Mouse (Mus musculus): ENCODE measurements around the gene Trub1.

The Trub1 gene

DNA sequence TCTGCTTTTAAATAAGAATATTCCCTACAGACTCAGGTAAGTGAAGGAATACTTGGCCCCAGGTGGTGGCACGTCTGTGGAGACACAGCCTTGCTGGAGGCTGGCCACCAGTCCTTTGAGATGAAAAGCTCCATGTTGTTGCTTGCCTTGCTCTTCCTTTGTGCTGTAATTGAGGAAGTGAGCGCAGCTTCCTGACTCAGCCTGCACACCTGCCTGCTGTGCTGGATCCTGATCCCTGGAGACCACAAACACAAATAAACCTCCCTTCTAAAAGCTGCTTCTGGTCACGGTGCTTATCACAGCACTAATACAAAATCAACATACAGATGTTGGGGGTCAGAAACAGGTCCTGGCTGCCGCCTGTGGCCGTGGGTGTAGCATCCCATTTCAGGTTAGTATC lies 41.3 kb downstream of the Trub1 start:
- DNase-seq (ENCODE audit: low read depth, low spot score): no peak

DNA sequence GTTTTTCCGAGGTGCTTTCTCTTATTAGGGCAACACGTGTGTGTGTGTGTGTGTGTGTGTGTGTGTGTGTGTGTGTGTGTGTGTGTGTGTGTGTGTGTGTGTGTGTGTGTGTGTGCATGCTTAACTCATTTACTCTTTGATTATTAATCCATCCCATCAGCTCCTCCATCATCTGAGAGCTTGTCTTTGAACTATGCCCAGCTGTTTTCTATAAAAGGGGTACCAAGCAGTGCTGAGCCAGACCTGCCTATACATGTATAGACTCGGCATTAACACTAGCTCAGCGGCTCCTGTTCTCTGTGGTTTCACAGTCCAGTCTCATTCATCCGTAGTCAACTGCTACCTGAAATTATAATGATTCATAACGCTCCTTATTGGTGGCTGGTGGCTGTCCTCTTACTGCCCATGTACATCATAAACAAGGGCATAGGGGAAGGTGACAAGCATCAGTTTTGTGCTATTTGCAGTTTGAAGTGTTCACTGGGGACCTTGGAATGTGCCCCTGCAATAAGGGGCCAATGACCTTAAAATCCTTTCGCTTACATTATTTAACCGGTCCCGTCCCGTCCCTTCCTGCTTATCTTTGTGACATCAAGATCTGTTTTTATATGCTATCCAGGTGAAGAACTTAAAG lies 45.5 kb downstream of the Trub1 start:
- DNase-seq (ENCODE audit: low read depth, low spot score): peak; percentile 65

DNA sequence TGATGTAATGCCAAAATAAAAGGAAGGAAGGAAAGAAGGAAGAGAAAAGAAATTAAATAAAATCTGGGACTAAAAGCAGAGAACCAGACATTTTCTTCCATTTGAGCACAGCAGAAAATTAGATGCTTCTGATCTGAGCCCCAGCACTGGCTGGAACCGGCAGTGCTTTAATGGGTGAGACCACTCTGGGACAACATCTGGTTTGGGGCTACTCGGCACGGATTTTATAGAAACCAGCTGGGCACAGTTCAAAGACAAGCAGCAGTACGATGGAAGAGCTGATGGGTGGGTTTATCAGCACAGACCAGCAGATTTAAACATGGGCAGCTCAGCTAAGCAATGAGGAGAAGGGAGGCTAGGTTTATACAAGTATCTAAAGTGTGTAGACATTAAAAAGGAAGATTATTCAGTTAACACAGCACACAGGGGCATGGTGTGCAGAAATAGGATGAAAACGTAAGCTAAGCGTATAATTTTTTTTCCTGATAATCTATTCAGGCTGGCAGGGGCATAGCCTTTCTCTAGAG lies 46.2 kb downstream of the Trub1 start:
- DNase-seq (ENCODE audit: low read depth, low spot score): peak; percentile 81

DNA sequence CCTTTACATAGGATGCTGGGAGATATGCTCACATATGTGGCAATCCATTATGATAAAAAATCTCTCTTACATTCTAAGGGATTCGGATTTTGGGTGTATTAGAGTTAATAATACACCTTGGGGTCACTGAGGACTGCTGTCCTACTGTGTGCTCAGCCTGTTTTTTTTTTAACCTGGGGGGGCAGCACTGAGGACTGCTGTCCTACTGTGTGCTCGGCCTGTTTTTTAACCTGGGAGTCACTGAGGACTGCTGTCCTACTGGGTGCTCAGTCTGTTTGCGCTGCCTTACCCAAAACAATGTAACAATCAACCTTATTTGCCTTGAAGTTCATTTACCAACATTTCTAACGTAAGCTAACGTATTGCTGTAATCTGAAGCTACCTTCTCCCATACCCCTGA lies 47.5 kb downstream of the Trub1 start:
- no peak for DNase-seq (ENCODE audit: low read depth, low spot score)

DNA sequence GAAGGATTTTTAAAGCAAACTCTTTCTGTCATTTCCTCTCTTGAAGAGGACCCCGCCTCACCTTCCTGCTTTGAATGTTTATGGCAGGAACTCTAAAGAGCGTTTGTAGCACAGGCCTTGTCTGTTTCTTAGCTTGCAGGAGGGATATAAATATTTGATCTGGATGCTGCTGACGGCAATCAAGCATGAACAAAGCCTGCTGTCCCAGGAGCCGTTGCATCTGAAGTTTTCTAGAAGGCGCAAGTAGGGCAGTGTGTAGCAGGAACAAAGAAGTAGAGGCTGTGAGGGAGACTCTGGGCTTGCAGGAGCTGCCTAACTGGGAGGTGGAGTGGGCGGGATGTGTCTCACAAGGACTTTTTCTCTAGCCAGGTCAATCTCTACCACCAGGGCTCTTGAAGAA lies 50.4 kb downstream of the Trub1 start:
- DNase-seq (ENCODE audit: low read depth, low spot score): no peak

DNA sequence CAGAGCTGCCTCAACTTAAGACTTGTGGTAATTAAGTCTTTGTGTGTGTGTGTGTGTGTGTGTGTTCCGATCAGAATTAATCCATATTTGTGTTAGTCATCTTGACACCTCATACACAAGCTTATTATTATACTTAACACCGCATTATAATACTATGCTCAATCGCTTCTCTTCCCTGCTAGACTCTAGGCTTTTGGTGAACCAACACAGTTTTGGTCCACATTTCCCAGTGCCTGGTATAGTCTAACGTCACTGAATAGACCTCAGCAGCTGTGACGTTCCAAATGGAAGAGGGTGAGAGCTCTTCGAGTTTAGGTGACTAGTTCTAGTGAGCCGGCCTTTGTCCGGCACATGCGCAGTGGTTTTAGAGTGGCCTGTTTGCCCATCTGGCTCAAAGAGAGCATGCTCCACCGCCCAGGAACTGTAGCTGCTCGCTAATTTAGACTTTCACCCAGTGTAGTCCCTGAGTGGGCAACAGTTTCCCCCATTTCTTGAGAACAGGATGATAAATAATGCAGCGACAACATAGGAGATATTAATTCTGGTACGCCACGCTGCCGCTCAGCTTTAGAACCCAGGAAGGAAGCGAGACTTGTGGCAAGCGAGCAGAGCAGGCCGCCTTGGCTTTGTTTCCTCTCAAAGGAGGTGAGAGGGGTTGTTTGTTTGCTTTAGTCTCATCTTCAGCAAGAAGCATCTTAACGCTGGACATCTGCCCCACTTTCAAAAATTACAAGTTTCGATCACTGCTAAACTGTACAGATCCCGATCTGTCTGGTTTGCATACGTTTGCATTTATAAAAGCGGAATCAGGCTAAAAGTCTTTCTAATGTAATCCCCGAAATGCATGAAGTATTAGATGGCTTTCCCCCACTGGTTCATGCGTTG lies 52.6 kb downstream of the Trub1 start:
- no peak for DNase-seq (ENCODE audit: low read depth, low spot score)

DNA sequence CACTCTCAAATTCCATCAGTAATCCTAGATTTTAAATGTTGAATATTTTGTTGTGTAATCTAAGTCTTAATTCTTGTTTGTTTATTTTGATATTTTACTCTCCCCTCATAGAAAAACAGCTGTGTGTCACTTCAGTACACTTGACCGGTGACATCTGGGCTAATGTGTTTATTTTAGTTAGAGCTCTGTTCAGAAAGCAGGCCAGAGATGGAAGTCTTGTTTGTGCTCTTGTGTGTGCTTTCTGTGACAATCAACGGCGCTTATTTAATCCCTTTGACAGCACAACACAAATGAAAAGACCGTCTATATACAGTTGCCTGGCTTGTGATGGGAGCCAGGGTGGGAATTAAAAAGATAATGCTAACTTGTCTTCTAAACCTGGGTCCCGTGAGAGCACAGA lies 53.9 kb downstream of the Trub1 start:
- no peak for DNase-seq (ENCODE audit: low read depth, low spot score)

DNA sequence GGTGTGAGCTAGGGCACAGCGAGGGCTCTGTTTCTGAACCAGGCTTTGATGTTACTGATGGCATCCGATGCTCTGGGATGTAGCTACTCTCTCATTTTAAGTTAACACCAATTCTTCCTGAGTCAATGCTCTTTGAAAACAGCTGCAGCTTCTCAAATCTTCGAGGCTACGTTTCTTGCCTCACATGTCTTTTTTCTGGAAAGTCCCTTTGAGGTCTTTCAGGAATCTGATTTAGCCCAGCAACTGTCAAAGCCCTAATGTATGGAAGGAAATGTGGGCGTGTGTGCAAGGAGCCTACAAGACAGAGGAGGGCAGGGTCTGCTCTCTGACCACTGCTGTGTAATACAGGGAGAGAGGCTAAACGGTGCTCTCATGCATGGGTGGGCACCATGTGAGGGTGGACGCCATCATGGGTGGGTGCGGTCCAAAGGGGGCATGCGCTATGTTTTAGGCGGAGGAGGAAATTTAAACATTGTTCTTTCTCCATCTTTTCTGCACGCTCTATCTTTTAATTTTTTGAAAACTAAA lies 55.6 kb downstream of the Trub1 start:
- DNase-seq (ENCODE audit: low read depth, low spot score): no peak

DNA sequence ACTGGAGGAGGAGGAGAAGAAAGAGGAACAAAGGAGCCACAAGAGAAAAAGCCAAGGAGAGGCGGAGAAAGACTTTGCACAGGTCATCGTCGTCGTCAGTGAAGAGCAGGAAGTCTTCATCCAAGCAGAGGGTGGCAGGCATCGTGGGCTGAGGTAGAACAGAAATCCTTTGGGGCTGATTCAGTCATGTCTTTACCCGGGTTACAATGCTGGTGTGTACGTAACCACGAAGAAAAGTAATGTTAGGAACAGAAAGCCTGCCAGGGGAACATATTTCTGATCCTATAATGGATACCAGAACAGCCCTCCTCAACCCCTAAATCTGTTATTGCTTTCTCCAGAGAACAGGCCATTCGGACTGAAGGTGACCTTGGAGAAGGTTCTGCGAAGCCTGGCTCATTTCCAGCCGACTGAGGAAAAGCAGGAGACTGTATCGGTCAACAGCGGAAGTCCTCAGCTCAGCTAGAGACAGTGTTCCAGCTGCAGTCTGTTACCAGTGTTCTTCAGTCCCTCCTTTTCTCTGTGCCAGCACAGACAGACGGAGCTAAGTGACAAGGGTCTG lies 57.1 kb downstream of the Trub1 start:
- no peak for DNase-seq (ENCODE audit: low read depth, low spot score)

DNA sequence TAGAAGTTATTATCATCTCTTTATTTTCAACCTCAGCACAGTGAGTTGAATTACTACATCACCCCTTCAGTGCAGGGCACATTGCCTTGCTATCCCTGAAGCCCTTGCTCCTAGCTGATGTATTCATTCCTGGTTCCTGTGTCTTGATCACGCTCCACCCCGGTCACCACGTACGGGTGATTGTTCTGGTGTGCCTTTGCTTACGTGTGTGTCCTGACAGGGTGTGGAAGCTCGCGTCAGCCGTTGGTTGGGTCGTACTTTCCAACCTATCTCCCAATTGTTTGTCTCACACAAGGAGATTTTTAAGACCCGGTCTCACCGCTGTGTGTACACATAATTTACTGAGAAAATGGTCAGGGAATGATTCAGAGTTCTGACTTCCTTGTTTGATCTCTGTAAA lies 58.1 kb downstream of the Trub1 start:
- no peak for DNase-seq (ENCODE audit: low read depth, low spot score)

DNA sequence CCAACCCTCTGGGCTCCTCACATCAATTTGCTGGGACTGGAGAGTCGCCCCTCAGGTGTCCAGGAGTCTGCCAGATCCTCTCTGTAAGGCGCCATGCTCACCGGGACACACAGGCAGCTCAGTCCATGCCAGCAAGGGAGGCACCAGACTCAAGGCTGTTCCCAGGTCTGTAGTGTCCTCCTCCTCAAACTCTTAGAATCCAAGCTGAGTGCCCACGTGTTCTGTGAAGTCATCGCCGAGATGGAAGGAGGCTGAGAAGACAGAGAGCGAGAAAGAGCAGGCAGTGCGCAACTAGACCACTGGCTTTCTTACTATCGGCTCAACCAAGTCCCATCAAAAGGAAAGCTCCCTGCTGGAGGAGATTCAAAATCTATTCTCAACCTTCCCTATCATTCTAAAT lies 60.4 kb downstream of the Trub1 start:
- no peak for DNase-seq (ENCODE audit: low read depth, low spot score)

DNA sequence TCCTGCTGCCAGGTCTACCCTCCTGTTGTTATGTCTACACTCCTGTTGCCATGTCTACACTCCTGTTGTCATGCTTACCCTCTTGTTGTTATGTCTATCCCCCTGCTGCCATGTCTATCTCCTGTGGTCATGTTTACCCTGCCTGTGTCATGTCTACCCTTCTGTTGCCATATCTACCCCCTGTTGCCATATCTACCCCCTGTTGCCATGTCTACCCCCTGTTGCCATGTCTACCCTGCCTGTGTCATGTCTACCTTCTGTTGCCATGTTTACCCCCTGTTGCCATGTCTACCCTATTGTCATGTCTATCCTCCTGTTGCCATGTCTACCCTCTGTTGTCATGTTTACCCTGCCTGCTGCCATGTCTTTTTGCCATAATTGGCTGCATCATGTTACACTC lies 69.0 kb downstream of the Trub1 start:
- no peak for DNase-seq (ENCODE audit: low read depth, low spot score)

DNA sequence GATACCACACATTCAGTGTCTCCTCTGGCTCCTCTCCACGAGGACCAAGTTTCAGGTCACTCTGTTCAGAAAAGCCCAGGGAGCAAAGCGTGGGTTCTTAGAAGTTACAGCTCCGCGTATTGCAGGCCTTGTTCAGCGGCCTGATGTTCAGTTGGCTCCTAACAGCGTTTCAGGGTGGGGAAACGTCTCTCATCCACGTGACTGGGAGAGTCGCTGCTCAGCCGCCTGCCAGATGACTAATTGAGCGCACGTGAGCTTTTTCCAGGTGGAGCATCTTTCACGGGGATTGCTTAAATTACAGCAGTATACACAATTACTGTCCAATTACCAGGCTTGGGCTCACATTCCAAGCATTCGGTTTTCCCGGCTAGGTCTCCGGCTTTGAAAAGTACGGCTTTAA lies 70.7 kb downstream of the Trub1 start:
- no peak for DNase-seq (ENCODE audit: low read depth, low spot score)

DNA sequence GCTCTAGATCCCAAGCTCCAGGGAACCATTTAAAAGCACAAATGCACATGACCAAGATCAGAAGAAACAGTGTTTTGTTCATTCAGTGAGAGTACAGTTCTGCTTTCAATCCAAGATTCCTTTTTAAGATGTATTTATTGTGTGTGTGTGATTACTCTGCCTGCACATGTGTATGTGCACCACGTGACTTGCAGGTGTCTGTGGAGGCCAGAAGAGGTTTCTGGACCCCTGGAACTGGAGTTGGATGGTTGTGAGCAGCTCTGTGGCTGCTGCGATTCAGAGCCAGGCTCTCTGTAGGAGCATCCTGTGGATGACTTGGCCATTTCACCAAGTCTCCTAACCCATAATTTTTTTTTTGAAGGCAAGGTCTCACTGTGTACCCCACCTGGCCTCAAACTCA lies 73.0 kb downstream of the Trub1 start:
- no peak for DNase-seq (ENCODE audit: low read depth, low spot score)

DNA sequence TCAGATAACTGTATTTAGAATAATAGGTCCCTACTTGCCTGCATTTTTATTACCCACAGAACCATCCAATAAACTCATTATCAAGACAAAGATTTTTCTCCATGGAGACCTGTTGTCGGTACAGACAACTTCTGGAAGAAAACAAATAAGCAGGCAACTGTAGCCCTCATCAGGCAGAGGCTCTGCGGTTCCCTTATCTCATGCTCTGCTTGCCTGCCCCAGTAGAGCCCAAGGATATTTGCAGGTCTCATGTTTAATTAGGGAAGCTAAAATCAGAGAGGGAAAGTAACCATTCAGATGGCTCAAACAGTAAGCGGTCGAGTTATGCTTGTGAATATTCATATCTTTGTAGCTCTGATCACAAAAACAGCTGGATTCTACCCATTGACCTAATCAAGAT lies 77.5 kb downstream of the Trub1 start:
- no peak for DNase-seq (ENCODE audit: low read depth, low spot score)

DNA sequence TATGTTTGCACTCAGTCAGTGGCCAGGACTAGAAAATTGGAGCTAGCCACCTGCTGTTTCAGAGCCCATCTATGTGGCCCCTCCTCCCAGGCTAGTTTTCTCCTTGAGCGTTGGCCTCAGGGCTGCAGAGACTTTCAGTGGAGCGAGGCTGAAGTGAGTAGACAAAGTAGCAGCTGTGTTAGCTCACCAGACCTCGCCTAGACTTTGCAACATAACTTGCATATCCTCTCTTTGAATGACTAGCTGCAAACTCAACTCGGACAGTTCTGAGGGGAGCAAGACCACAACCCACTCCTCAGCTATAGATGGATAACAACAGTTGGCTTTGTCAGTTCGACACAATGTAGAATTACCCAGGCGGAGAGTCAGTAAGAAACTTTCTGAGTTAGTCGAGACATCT lies 81.5 kb downstream of the Trub1 start:
- DNase-seq (ENCODE audit: low read depth, low spot score): no peak

DNA sequence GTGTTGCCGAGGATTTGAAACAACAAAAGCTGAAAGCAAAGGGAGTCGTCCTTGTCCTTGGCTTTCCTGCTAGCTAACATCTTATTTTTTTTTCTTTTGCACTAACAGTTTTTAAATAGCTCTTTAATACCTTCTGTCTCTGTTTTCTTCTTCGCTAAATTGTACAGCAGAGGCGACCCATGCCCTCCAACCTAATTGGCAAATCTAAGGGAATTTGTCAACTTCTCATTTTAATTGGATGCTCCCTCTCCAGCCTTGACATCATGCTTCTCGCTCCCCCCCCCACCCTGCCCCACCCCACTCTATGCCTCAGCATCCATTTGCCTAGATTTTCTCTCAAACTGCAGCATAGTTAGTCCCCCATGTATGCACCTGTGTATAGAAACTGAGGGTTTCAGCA lies 83.8 kb downstream of the Trub1 start:
- no peak for DNase-seq (ENCODE audit: low read depth, low spot score)

DNA sequence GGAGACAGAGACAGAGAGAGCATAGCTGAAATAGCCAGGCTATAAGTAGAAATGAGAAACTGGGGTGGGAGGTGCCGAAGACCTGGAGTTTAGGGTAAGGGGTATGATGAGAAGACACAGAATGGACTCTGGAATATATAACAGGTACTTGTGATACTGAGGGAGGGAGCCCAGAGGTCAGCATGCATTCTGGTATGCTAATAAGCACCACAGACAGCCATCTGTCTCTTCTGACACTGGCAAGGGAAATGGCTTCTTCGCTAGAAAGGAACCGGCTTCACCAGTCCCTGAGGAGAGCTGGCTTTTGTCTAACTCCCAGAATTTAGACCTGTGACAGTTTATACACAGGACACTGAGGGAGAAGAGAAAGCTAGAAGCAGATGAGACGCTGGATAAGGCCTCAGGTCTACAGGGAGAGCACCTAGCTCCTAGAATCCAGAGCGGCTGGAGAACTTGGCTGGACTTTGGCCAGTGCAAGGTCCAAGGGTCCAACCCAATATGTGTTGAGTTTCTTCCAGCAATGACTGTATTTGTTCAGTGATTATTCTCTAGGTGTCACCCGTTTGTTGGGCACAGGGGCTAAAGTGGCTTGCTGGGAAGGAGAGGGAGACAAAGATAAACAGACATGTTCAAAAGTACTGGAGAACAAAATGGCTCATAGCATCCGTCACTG lies 84.9 kb downstream of the Trub1 start:
- DNase-seq (ENCODE audit: low read depth, low spot score): no peak

DNA sequence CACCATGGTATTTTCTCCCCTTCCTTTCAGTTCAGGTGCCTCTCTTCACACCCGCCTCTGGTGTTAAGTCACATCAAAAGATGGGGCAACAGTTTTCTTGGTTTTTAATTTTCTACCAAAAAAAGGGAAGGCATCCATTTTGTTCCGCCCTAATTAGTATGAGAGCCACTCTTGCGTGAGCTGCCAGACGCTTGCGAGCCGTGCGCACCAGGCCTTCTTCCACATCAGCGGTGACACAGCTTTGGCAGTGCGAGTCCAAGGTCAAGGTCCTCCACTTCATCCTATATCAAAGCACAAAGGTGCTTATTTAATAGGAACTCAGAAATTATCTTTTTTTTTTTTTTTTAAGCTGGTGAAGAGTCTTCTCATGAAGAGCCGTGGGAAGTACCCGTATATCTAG lies 87.4 kb downstream of the Trub1 start:
- no peak for DNase-seq (ENCODE audit: low read depth, low spot score)
